Mouse (Mus musculus) naive thymus-derived CD4-positive, alpha-beta T cell, adult 5 months (primary cell): ENCODE measurements around the gene Pusl1. TPM values are rescaled to one million over a fixed set of nuclear protein-coding genes. Genes with fewer than 3 reads are reported as not detected.

Experiments used
- polyA plus RNA-seq: library from polyadenylated mRNA; unstranded; fragments of 100-300 nt; shearing (Covaris generic); gene quantifications from one replicate; pipeline ENCODE4 v1.2.1, GENCODE M21; 2017

Gene Pusl1
- 41.9 TPM for polyA plus RNA-seq

GRCm38 (mm10) chr4:155891551-155892001 is at the start of gene Pusl1, which contains the start of gene Acap3:
Pusl1 (minus strand) TSS chr4:155891781.
Acap3 (plus strand) TSS chr4:155891822.

GRCm38 (mm10) chr4:155869317-155870033 is 22.1 kb downstream of the Pusl1 start, which contains the start of the genes Cptp and Ints11:
Cptp (minus strand) TSS chr4:155869440.
Ints11 (plus strand) TSS chr4:155869546.

GRCm38 (mm10) chr4:155863001-155863400 is 28.6 kb downstream of the Pusl1 start, which contains the start of gene Tas1r3:
Tas1r3 (minus strand) TSS chr4:155863362.

GRCm38 (mm10) chr4:155846871-155847578 is 44.6 kb downstream of the Pusl1 start, which contains the start of gene Dvl1:
Dvl1 (plus strand) TSS chr4:155847402.

GRCm38 (mm10) chr4:155839483-155839910 is 52.1 kb downstream of the Pusl1 start, which contains the start of gene Mxra8:
Mxra8 (plus strand) TSS chr4:155839680.

Other genes with a start within 250 kb of the Pusl1 start
- not detected for gene Gm10563, start 246.4 kb downstream of the Pusl1 start, polyA plus RNA-seq
- gene Mmp23, start 238.4 kb downstream of the Pusl1 start, polyA plus RNA-seq: not detected
- gene Mib2, start 222.6 kb downstream of the Pusl1 start, polyA plus RNA-seq: 55.2 TPM
- 13.4 TPM for gene Fndc10, start 197.4 kb downstream of the Pusl1 start, polyA plus RNA-seq
- gene Ssu72, start 187.0 kb downstream of the Pusl1 start, polyA plus RNA-seq: 96.5 TPM
- gene Tmem240, start 157.0 kb downstream of the Pusl1 start, polyA plus RNA-seq: 0.57 TPM
- 104 TPM for gene Atad3a, start 130.7 kb downstream of the Pusl1 start, polyA plus RNA-seq
- not detected for gene Vwa1, start 117.1 kb downstream of the Pusl1 start, polyA plus RNA-seq
- not detected for gene Tmem88b, start 105.9 kb downstream of the Pusl1 start, polyA plus RNA-seq
- gene Ankrd65, start 101.3 kb downstream of the Pusl1 start, polyA plus RNA-seq: not detected
- gene Mrpl20, start 88.9 kb downstream of the Pusl1 start, polyA plus RNA-seq: 62.8 TPM
- 444 TPM for gene Ccnl2, start 79.3 kb downstream of the Pusl1 start, polyA plus RNA-seq
- 116 TPM for gene Aurkaip1, start 60.5 kb downstream of the Pusl1 start, polyA plus RNA-seq
- gene Mxra8, start 52.1 kb downstream of the Pusl1 start, polyA plus RNA-seq: 2.1 TPM
- gene Dvl1, start 44.4 kb downstream of the Pusl1 start, polyA plus RNA-seq: 117 TPM
- 0.55 TPM for gene Tas1r3, start 28.4 kb downstream of the Pusl1 start, polyA plus RNA-seq
- 3.0 TPM for gene Cptp, start 22.3 kb downstream of the Pusl1 start, polyA plus RNA-seq
- 80.6 TPM for gene Ints11, start 22.2 kb downstream of the Pusl1 start, polyA plus RNA-seq
- gene Acap3, start within 50 bp of the Pusl1 start, polyA plus RNA-seq: 34.2 TPM
- 185 TPM for gene Ube2j2, start 52.0 kb upstream of the Pusl1 start, polyA plus RNA-seq
- gene C1qtnf12, start 70.5 kb upstream of the Pusl1 start, polyA plus RNA-seq: 3.4 TPM
- 7.8 TPM for gene B3galt6, start 100.9 kb upstream of the Pusl1 start, polyA plus RNA-seq
- gene Sdf4, start 101.1 kb upstream of the Pusl1 start, polyA plus RNA-seq: 401 TPM
- gene Tnfrsf4, start 122.1 kb upstream of the Pusl1 start, polyA plus RNA-seq: 109 TPM
- gene Tnfrsf18, start 134.4 kb upstream of the Pusl1 start, polyA plus RNA-seq: 279 TPM
- gene Ttll10, start 167.6 kb upstream of the Pusl1 start, polyA plus RNA-seq: 0.15 TPM
- 34.5 TPM for gene 9430015G10Rik, start 218.2 kb upstream of the Pusl1 start, polyA plus RNA-seq
- 0.16 TPM for gene Rnf223, start 238.7 kb upstream of the Pusl1 start, polyA plus RNA-seq